Mouse (Mus musculus) liver, adult 2 months (tissue): ENCODE data around the gene Tbl1xr1.

Experiments
- CTCF ChIP-seq: fragments of 200-500 bp; IDR thresholded peaks from 2 replicates; pipeline ENCODE4 v1.5.1; 2011; ENCODE audit warnings: low read depth, low read length, control low read depth
- POLR2A ChIP-seq: fragments of 200-500 bp; IDR thresholded peaks from 2 replicates; pipeline ENCODE4 v1.6.1; 2011; ENCODE audit warnings: low read length, control low read depth; ENCODE audit not compliant: insufficient read depth; ENCODE audit errors: extremely low read depth

- no peak for TF ChIP-seq CTCF
- no peak for TF ChIP-seq POLR2A
Measured at GRCm38 (mm10) chr3:22194185-22194856, 117.9 kb downstream of the Tbl1xr1 start.
